Mouse (Mus musculus) intestine, embryonic 14.5 days (tissue): ENCODE results near the gene Neurod2. TPM values are rescaled to one million over a fixed set of nuclear protein-coding genes. Genes with fewer than 3 reads are reported as not detected.

ENCODE experiments used
- ATAC-seq: fragments of 200-750 bp; cut with Nextera tagmentation; replicated peaks from 2 replicates; pipeline ENCODE4 v1.8.0; 2017; ENCODE audit warnings: low read depth, moderate number of reproducible peaks, moderate TSS enrichment, moderate library complexity; ENCODE audit not compliant: low FRiP score, low TSS enrichment
- DNase-seq: peaks from one replicate; pipeline ENCODE4 v3.0.0-alpha.2; 2018; ENCODE audit warnings: low spot score
- H3K27ac ChIP-seq: fragments of 300-500 bp; sonication (generic); 2 replicates; pipeline ENCODE4 v1.5.1; 2014; ENCODE audit warnings: low read depth, mild to moderate bottlenecking, control low read depth
- H3K27me3 ChIP-seq: fragments of 300-500 bp; sonication (generic); replicated peaks from 2 replicates; pipeline ENCODE4 v1.6.1; 2014; ENCODE audit warnings: low read length, control low read depth; ENCODE audit not compliant: control insufficient read depth, insufficient read depth
- H3K36me3 ChIP-seq: fragments of 300-500 bp; sonication (generic); 2 replicates; pipeline ENCODE4 v1.6.1; 2014; ENCODE audit warnings: low read length, control low read depth; ENCODE audit not compliant: control insufficient read depth, insufficient read depth
- H3K4me1 ChIP-seq: fragments of 300-500 bp; sonication (generic); replicated peaks from 2 replicates; pipeline ENCODE4 v1.6.1; 2014; ENCODE audit warnings: low read length, control low read depth, mixed read lengths; ENCODE audit not compliant: control insufficient read depth, insufficient read depth
- H3K4me2 ChIP-seq: fragments of 300-500 bp; sonication (generic); 2 replicates; pipeline ENCODE4 v1.6.1; 2014; ENCODE audit warnings: low read length
- H3K4me3 ChIP-seq: fragments of 300-500 bp; sonication (generic); 2 replicates; pipeline ENCODE4 v1.5.1; 2014; ENCODE audit warnings: low read depth, low read length, control low read depth, mixed read lengths
- H3K9ac ChIP-seq: fragments of 300-500 bp; sonication (generic); 2 replicates; pipeline ENCODE4 v1.6.1; 2014; ENCODE audit warnings: mild to moderate bottlenecking, low read length
- H3K9me3 ChIP-seq: fragments of 300-500 bp; sonication (generic); 2 replicates; pipeline ENCODE4 v1.6.1; 2016; ENCODE audit warnings: low read length, control low read depth; ENCODE audit not compliant: control insufficient read depth
- WGBS: fragments of 180-500 bp; shearing (Covaris S2); extraction: QIAGEN DNeasy Blood & Tissue Kit; methylation state at CpG from one replicate; pipeline ENCODE4 v1.1.7; 2014; 5-methylcytosine and 5-hydroxymethylcytosine counted together
- polyA plus RNA-seq: library from polyadenylated mRNA; unstranded; fragments of >200 nt; fragmentation: Nextera tagmentation; extraction: Ambion mirVana; gene quantifications from 2 replicates; pipeline ENCODE4 v1.2.1, GENCODE M21; 2014

The Neurod2 gene
- polyA plus RNA-seq, 1 experiment from 2014 or later: 0.07 TPM

DNA sequence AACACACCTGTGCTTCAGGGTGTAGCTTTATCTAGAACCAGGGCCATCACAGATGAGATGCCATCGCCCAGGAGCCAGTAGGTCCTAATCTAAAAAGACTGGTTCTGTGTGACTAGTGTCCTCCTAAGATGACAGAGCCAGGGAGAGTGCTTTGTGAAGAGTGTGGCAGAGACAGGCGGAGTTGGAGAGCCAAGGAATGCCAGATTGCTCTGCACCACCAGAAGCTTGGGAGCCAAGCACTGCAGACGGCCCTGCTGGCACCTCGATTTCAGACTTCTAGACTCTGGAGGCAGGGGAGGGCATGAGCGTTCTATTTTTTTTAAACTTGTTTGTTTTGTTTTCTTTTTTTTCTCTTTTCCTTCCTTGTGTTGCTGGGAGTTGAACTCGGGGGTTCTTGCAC lies 39.9 kb upstream of the Neurod2 start:
- WGBS: 82% methylated on average over 6 of the region's 6 CpGs
- Histone ChIP-seq H3K9me3 (no peaks in the 10 kb centered on the region), H3K4me2 (no peak overlapping the region), H3K27me3 (no peaks in the 10 kb centered on the region), H3K36me3 (peaks cover 5% of the 10 kb centered on the region), H3K9ac (no peak overlapping the region), H3K4me1 (peaks cover 9% of the 10 kb centered on the region; the same call in 1 of the 2 replicates), H3K4me3 (no peak overlapping the region), H3K27ac (no peak overlapping the region)
- ATAC-seq (no peak), DNase-seq (no peak)

DNA sequence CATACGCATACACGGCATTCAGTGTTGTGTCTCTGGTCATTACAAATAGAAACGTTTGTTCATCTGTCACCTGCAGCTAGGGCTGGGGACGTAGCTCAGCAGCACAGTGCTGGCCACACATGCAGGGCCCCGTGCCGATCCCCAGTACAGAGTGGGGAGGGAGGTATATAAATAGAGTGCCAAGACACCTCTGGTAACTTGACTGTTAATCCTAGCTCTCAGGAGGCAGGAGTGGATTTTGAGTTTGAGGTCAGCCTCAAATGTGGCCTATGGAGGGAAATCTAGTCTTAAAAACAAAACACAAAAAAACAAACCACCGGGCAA lies 38.4 kb upstream of the Neurod2 start:
- 80% methylated on average over 7 of the region's 7 CpGs for WGBS
- Histone ChIP-seq H3K4me1 (peaks cover 9% of the 10 kb centered on the region; the same call in 1 of the 2 replicates), H3K36me3 (no peaks in the 10 kb centered on the region; the same call in 1 of the 2 replicates), H3K4me3 (no peak overlapping the region), H3K9ac (no peak overlapping the region), H3K4me2 (no peak overlapping the region), H3K27me3 (no peaks in the 10 kb centered on the region), H3K9me3 (no peaks in the 10 kb centered on the region), H3K27ac (no peak overlapping the region)
- ATAC-seq (no peak), DNase-seq (no peak)

- ATAC-seq (no peak), DNase-seq (no peak)
- Histone ChIP-seq H3K27ac (no peak overlapping the region), H3K36me3 (no peaks in the 10 kb centered on the region; the same call in 1 of the 2 replicates), H3K4me2 (no peak overlapping the region), H3K9me3 (no peaks in the 10 kb centered on the region), H3K4me3 (no peak overlapping the region), H3K4me1 (peaks cover 9% of the 10 kb centered on the region; the same call in 1 of the 2 replicates), H3K27me3 (no peaks in the 10 kb centered on the region), H3K9ac (no peak overlapping the region)
- 81% methylated on average over 10 of the region's 10 CpGs for WGBS
Measured at GRCm38 (mm10) chr11:98367171-98367862, 37.9 kb upstream of the Neurod2 start.

DNA sequence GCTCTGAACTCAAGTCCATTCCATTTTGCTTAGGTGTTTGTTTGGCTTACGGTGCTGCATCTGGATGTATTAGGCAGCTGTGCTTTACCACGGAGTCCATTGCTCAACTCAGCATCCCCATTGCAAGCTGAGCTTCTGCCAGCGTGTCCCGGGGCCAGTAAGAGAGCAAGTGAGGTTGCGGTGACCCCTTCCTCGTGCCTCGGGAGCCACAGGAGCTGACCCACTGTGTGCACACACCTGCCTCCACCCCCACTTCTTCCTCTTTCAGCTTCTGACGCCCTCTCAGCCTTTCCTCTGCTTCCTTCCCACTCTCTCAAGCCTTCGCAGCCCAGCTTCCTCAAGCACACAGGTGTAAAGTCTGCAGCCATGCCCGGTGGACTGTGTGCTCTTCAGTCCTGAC lies 36.8 kb upstream of the Neurod2 start:
- H3K9ac ChIP-seq: no peak overlapping the region

GRCm38 (mm10) chr11:98364410-98364809 lies 35.0 kb upstream of the Neurod2 start:
- H3K36me3 ChIP-seq: no peaks in the 10 kb centered on the region; the same call in 1 of the 2 replicates
- DNase-seq (no peak), ATAC-seq (peak; percentile 65)
- H3K9ac ChIP-seq: no peak overlapping the region
- H3K27me3 ChIP-seq: no peaks in the 10 kb centered on the region
- no peak overlapping the region for H3K4me3 ChIP-seq
- WGBS: 74% methylated on average over 5 of the region's 5 CpGs
- no peak overlapping the region for H3K27ac ChIP-seq
- H3K4me1 ChIP-seq: peaks cover 13% of the 10 kb centered on the region
- no peaks in the 10 kb centered on the region for H3K9me3 ChIP-seq
- H3K4me2 ChIP-seq: no peak overlapping the region

More for the DNA sequence above, 36.8 kb upstream of the Neurod2 start:
- Histone ChIP-seq H3K36me3 (no peaks in the 10 kb centered on the region; the same call in 1 of the 2 replicates), H3K27ac (no peak overlapping the region), H3K4me1 (peaks cover 3% of the 10 kb centered on the region), H3K4me2 (no peak overlapping the region), H3K9me3 (no peaks in the 10 kb centered on the region), H3K4me3 (no peak overlapping the region), H3K27me3 (no peaks in the 10 kb centered on the region)
- no peak for ATAC-seq
- no peak for DNase-seq
- WGBS: 71% methylated on average over 10 of the region's 10 CpGs

DNA sequence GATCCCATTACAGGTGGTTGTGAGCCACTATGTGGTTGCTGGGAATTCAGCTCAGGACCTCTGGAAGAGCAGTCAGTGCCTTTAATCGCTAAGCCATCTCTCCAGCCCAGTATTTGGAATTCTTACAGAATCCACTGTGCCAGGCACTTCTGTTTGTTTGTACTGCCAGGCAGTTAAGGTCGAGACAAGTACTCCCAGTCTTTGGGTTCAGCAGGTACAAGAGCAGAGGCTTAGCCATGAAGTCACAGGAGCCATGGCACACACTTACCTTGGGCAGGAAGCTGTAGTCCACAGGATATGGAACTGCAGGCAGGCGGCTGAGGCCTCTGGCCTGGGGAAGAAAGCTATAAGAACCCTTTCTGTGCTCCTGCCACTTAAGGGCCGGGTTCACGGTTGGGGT lies 34.4 kb upstream of the Neurod2 start:
- Histone ChIP-seq H3K4me1 (peaks cover 19% of the 10 kb centered on the region), H3K9ac (no peak overlapping the region), H3K27me3 (no peaks in the 10 kb centered on the region), H3K4me2 (no peak overlapping the region), H3K36me3 (no peaks in the 10 kb centered on the region; the same call in 1 of the 2 replicates), H3K9me3 (no peaks in the 10 kb centered on the region), H3K27ac (no peak overlapping the region), H3K4me3 (no peak overlapping the region)
- DNase-seq (no peak), ATAC-seq (no peak)
- 64% methylated on average over 5 of the region's 5 CpGs for WGBS

DNA sequence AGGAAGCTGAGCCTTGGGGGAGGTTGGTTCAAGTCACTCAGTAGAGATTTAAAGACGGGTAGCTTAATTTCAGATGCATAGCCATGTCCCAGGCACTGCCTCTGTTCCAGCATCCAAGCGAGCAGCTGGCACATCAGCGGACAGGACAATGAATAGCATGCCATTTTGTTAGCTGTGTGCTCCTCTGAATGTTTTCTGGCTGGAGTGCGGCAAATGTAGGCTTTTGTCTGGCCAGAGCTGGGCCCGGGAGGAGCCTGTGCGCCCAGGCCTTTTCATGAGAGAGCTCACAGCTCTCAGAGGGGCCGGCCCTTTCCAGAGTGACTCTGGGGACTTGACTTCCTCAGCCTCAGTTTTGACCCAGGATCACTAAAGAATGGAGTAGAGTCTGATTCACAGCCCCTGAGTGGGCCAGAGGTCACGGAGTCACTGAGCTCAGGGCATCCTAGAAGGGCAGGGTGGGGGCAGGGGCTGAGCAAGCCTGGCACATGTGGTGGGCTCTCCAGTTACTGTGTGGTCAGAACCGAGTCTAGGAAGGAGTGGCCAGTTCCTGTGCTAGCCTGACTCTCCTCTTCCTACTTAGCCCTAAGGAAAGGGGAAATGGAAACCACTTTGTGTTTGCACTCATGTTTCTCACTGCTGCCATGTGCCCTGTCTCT lies 31.5 kb upstream of the Neurod2 start:
- no peaks in the 10 kb centered on the region; the same call in 1 of the 2 replicates for H3K36me3 ChIP-seq
- no peak overlapping the region; the same call in 1 of the 2 replicates for H3K4me2 ChIP-seq
- no peaks in the 10 kb centered on the region for H3K27me3 ChIP-seq
- no peak overlapping the region for H3K9ac ChIP-seq
- WGBS: 67% methylated on average over 9 of the region's 9 CpGs
- H3K9me3 ChIP-seq: no peaks in the 10 kb centered on the region
- DNase-seq (no peak), ATAC-seq (no peak)
- peaks cover 26% of the 10 kb centered on the region for H3K4me1 ChIP-seq
- no peak overlapping the region for H3K27ac ChIP-seq
- no peak overlapping the region for H3K4me3 ChIP-seq

DNA sequence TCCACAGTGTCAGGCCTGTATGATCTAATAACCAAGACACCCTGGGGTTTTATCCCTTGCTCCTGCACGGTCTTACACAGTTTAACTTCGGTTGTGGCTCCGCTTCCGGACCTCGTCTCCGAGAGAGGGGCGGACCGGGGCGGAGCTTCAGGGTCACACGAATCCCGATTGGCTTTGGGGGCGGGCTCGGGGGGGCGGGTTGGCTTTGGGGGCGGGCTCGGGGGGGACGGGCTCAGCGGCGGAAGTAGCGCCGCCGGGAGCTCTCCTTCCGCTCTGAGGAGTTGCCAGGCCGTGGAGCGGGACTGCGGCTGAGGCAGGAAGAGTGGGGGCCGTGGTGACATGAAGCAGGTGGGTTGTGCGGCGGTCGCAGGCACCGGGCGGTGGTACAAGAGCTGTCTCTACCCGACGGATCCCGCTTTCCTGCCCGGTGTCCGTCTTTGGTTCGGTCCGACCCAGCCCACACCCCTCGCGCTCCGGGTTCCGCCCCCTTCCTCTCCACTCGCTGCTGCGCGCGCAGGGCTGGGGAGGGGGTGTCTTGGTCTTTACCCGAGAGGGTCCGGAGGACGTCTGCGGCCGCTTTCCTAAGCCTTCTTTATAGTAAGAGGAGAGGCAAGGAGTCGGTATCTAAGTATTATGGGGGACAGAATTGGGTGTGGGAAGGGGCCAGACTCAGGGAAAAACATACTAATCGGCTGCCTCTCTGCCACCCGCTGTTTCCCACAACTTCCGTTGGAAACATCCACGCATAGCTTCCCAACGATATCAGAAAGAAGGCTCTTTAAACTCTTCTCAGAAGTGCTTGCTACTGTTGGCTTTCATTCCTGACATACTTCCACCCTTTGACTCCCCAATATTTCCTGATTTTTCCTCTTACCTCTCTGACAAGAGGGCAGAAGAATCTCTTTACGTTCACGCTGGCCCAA lies 29.0 kb upstream of the Neurod2 start, which contains the start of gene Stard3:
Gene Stard3, plus strand, starts transcription at position 208 of the 923 bp plus-strand sequence.
- H3K4me1 ChIP-seq: peaks cover 28% of the 10 kb centered on the region

More for the DNA sequence above, 29.0 kb upstream of the Neurod2 start, which contains the start of gene Stard3:
- H3K27ac ChIP-seq: peak within 1 kb of the TSS; percentile 87
- peak within 1 kb of the TSS; percentile 63 for H3K9ac ChIP-seq
- H3K36me3 ChIP-seq: no peaks in the 10 kb centered on the region
- DNase-seq (peak; percentile 98), ATAC-seq (peak; percentile 83)
- WGBS: under 1% methylated on average over 59 of the region's 60 CpGs
- H3K4me2 ChIP-seq: peak within 1 kb of the TSS; percentile 91
- peak within 1 kb of the TSS; percentile 74 for H3K4me3 ChIP-seq
- H3K9me3 ChIP-seq: no peaks in the 10 kb centered on the region
- peaks cover 9% of the 10 kb centered on the region; the same call in 1 of the 2 replicates for H3K27me3 ChIP-seq
